ENCODE assay signal across 19 mouse cellular contexts in the genomic region with DNA sequence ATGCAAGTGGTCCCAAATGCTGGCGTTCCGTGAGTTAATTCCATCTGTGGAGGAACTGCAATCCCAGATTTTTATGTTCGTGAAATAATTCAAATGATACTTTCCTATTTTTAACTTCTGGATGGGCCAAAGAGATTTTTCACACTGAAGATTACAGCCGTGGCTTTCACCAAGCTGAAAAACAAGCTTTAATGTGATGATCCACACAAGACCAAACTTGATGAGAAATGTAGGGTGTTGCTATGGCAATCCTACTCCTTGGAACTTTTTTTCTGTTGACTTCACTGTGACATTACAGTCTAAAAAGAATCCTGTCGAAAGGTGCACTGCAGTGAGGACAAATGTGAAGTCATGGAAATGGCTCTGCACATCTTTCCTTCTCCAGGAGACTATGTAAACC.
"Had no signal": no experiment of that assay in that cellular context is flagged by ENCODE, and none has a peak within 500 bp of the region (broad histone marks: within the 10 kb centered on the region; RNA-seq: fewer than 3 reads in every experiment).

No protein-coding gene starts in this region.

- H3K9ac ChIP-seq: limb, embryonic 13.5 days; liver, embryonic 12.5 days; liver, embryonic 15.5 days; lung, embryonic 15.5 days had no signal

- H3K4me2 ChIP-seq: limb, embryonic 13.5 days; liver, embryonic 12.5 days; liver, embryonic 15.5 days; lung, embryonic 15.5 days; midbrain, embryonic 11.5 days had no signal

- H3K27me3 ChIP-seq: limb, embryonic 13.5 days; liver, embryonic 12.5 days; liver, embryonic 15.5 days; lung, embryonic 15.5 days; megakaryocyte, embryonic 14.5 days had no signal

- H3K4me1 ChIP-seq: limb, embryonic 10.5 days; limb, embryonic 13.5 days; liver, embryonic 12.5 days; liver, embryonic 15.5 days; lung, embryonic 15.5 days; megakaryocyte, embryonic 14.5 days had no signal

- H3K4me3 ChIP-seq: limb, embryonic 10.5 days; limb, embryonic 13.5 days; liver, embryonic 12.5 days; liver, embryonic 15.5 days; lung, embryonic 15.5 days; megakaryocyte, embryonic 14.5 days had no signal

- H3K27ac ChIP-seq: limb, embryonic 10.5 days; limb, embryonic 13.5 days; liver, embryonic 12.5 days; liver, embryonic 15.5 days; lung, embryonic 15.5 days had no signal

- DNase-seq: kidney, adult 9 months; kidney, postnatal 14 days; kidney, postnatal 4 days; layer of hippocampus, postnatal 36 days; liver; lung, adult 18-20 months; lung, postnatal 10 days; lung, postnatal 36 days; midbrain, embryonic 14.5 days; thymus, adult 2 months; thymus, postnatal 14 days; thymus, postnatal 4 days had no signal

- ATAC-seq: liver, embryonic 12.5 days had no signal

- H3K36me3 ChIP-seq: limb, embryonic 10.5 days; limb, embryonic 13.5 days; liver, embryonic 12.5 days; liver, embryonic 15.5 days; lung, embryonic 15.5 days had no signal

- H3K9me3 ChIP-seq: limb, embryonic 10.5 days; limb, embryonic 13.5 days; liver, embryonic 12.5 days; liver, embryonic 15.5 days; lung, embryonic 15.5 days; megakaryocyte, embryonic 14.5 days had no signal
